Mouse (Mus musculus): ENCODE results near the gene Hist1h4c.

DNA sequence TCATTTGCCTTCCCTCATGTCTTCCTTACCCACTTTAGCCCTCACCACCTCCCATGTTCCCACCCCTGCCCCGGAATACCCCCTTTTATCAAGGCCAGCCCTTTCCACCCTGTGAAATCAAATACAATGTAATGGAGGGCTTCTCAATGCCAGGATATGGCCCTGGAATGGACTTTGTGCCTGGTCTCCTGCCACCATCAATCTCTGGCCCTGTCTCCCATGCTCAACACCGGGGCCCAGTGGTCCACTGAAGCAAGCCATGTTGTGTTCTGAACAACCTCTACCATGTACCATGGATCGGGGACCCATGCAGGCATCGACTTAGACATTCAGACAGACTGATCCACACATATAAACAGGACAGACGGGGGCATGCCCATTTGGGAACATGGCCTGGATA lies 31.5 kb upstream of the Hist1h4c start:
- TF ChIP-seq CTCF (IDR thresholded peaks at IDR 0.05; ENCODE audit: extremely low read depth, insufficient read depth, insufficient read length, insufficient replicate concordance) (no peak), POLR2A (IDR thresholded peaks at IDR 0.05; ENCODE audit: low read depth, low read length) (no peak)

Measured in spleen, adult 2 months (tissue).